Mouse (Mus musculus): Measurements from ENCODE around the gene Mast2. TPM values are rescaled to one million over a fixed set of nuclear protein-coding genes. Genes with fewer than 3 reads are reported as not detected.

Gene Mast2
- 100 to 1,000 TPM in 1 of 2 experiments, 10 to 100 TPM in 1; 96.5 to 104 TPM for total RNA-seq (2021)
- long read RNA-seq, experiment 1, full-length matches to known transcripts = 10 of 77 reads
- long read RNA-seq, experiment 1, partial matches to known transcripts = 18 of 77 reads
- long read RNA-seq, experiment 1, other reads (novel, unspliced or antisense) = 49 of 77 reads
- long read RNA-seq, experiment 2, full-length matches to known transcripts = 13 of 89 reads
- long read RNA-seq, experiment 2, partial matches to known transcripts = 35 of 89 reads
- long read RNA-seq, experiment 2, other reads (novel, unspliced or antisense) = 41 of 89 reads

DNA sequence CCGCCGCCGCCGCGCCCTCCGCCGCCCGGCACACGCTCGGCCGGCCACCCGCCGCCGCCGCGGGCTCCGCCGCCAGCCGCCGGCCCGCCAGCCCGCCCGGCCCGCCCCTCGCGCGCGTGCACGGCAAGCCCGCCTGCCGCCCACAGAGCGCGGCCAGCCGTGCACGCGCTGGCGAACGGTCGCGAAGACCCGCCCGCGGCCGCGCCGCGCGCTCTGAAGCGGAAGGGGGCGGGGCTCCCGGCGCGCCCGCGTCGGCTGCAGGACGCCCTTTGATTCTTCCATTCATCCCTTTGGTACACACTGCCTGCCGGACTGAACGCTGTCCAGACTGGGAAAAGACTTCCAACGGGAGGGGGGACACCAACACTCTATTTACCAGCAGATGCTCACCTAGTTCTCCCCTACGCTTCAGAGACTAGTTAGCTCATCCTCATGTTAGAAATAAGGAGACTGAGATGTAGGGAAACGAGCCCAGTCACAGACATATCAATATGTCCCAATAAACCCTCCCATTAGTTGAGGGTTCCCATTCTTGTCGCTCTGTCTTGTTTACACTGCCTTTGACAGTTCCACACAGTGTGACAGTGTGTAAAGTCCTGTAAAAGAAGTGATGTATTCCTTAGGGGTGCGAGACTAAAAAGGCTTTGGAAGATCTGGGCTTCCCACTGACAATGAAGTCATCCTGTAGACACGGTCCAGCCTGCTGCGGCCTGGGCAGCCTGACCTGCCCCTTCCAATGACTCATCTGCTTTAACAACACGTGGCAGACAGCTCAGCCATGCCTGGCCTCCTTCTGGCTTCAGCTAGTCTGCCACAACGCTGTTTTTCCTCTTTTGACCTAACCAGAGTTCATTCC is at the start of gene Mast2:
Gene Mast2, minus strand, starts transcription at position 58 of the 856 bp plus-strand sequence.
- intact Hi-C loops (cut with DNase I) = loop anchor here (5.0 kb wide), 1 partner anchor 43 kb away; the partner anchor contains the start of gene Ipp
- DNase-seq = peak; percentile 92 to 93

DNA sequence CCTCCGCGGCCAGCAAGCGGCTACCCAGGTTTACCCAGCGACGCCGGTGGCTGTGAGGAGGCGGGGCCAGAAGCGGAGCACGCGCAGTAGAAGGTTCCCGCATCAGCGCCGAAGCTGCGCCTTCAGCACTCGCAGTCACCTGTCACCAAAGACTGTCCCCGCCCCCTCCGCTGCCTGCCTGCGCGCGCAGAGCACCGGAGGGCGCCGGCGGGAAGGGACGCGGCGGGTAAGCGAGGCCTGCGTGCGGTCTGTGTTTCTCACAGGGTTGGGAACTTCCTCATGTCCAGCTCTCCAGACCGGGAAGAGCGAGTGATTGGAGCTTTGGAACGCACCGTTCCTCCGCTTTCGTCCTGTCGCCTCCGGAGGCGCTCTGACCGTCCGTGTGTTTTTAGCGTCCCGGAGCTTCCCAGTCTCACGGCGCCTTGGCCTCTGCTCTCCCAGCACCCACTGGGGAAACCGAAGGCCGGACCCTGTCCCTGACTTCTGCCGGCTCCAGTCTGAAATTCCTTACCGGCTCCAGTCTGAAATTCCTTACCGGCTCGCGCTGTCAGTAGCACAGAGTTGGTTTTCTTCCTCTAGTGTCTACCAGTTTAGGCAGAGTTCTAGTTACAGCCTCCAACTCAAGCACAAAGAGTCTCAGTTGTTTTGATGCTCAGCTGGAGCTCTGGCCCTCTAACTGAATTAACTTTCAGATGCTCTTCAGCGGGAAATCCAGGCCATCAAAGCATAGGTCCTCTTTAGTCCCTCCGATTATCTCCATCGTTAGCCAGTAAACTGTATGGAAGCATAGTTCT is 43.6 kb upstream of the Mast2 start, which contains the start of gene Ipp:
Gene Ipp, plus strand, starts transcription at position 125 of the 794 bp plus-strand sequence.
- peak; percentile 93 to 95 for DNase-seq
- intact Hi-C loops (cut with DNase I) = loop anchor here (5.0 kb wide), 1 partner anchor 45 kb away; the partner anchor contains the start of gene Mast2

DNA sequence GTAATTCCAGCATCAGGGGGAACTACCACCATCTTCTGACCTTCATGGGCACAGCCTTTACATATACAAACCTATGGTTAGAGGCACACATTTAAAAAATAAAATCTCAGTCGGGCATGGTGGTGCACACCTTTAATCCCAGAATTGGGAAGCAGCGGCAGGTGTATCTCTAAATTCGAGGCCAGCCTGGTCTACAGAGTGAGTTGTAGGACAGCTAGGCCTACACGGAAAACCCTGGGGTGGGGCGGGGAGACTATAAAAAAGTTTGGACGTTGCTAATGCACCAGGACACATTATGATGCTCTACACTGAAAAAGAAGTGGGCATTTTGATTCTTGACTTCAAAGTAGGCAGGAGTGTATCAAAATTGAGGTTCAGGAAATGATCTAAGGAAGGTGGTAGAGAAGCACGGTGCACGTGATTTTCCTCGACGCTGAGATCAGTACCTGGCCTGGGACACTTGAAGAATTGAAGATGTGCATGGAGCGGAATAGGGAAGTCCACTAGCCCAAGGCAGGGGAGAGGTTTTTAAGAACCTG is 43.0 kb upstream of the Mast2 start:
- DNase-seq = no peak
- intact Hi-C loops (cut with DNase I) = loop anchor here (5.0 kb wide), 1 partner anchor 45 kb away; the partner anchor contains the start of gene Mast2

DNA sequence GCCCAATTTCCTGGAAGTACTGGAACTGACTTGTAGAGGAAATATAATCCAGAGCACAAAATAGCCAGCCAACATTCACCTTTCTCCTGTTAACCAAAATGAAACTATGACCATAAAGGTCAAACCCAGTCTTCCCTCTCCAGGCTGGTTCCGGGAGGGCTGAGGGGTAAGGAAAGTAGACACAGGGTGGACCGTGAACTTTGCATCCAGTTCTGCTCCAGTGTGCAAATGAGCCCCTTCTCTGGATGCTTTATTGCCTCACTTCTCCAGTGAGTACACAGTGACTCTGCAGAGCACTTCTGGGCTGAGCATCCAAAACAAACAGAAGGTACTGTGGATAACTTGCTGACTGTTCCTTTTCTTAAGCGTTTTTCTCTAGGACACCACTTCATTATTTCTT is 36.0 kb upstream of the Mast2 start:
- DNase-seq = no peak
- intact Hi-C loops (cut with DNase I) = no loop called here

DNA sequence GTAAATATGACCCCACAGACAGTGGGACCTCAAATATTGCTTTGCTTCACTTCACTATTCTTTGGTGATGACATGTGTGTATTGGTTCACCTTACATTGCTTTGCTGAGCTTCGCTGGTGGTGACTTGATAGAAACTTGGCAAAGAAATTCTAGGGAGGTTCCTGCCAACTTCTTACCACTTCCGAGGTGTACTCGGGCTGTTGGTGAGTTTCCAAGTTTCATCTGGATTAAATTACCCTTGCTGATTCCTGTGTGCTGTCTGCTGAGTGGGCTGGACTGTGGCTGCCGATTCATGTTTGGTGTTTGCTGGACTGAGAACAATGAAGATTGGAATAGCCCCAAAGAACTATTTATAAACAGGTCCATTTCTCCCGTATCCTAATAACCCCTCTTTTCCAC is 29.7 kb upstream of the Mast2 start:
- intact Hi-C loops (cut with DNase I) = no loop called here
- no peak for DNase-seq

DNA sequence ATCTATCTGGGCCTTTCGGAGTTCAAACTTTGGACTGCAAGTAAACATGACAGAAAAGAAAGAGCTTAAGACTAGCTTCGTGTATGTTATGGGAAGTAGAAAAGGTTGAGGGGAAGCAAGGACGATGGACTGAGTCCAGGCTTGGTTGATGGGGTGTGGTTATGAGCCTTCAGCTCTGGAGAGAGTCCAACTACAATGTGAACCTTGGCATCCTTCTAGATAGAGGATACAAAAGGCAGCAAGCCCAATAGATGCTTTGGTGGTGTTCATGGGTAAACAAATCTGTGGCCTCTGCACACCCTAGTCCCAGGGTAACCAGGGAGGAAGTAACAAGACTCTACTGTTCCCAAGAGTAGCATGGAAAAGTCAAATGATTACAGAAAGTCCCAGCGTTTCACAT is 28.5 kb upstream of the Mast2 start:
- DNase-seq = peak in 1 of 2 experiments; percentile 12
- intact Hi-C loops (cut with DNase I) = no loop called here

DNA sequence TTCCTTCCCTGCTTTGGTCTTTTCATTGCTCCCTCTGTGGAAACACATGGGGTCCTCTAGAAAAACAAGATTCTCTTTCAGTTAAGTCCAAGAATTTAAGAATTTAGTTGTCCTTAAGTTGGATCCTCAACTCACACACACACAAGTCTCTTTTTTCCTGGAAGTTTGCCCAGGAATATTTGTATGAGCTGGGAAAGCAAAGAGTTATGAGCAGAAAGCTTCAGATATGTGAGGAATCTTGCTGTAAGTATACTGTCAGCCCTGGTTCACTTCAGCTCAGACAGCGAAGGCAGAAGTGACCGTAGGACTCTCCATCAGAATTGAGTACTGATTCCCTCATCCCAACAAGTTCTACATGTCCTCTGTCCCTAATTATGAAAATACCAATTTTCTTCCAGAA is 27.9 kb upstream of the Mast2 start:
- DNase-seq = no peak

DNA sequence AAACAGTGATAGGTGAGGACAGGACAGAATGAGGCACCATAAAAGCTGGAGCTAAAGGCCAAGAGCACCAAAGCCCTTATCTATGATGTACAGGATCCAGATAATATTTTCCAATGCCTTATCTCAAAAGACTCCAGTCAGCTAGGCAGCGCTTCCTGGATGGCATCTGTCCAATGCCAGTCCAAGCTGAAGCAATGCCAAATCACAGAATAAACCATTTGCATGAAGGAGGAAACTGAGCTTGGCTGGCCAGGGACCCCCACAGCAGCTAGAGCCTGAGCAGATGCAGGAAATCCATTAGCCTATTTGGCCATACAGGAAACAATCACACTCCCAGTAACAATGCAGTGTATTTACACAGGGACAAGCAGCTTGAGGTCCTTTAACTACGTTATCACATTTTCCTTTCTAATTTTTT is 27.1 kb upstream of the Mast2 start:
- intact Hi-C loops (cut with DNase I) = no loop called here
- DNase-seq = peak; percentile 26 to 41

More for the DNA sequence above, 27.9 kb upstream of the Mast2 start:
- intact Hi-C loops (cut with DNase I) = no loop called here

DNA sequence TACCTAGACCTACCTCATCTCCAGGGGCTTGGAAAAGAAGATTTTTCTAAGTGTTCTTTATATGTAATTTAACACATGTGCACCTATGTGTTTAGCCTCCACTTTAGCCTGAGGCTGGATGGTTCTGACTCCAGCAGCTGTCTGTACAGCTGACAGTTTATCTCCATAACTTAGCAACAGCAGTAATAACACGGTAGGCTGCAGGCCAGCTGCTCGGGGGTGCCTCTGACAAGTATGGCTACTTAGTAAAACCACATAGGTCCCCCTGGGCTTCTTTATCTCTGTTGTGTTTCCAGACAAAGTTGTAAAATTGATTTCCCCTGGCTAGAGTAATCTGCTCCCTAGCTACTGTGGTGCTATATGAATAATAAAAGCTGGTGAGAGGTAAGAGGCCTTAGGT is 19.5 kb upstream of the Mast2 start:
- intact Hi-C loops (cut with DNase I) = no loop called here
- peak; percentile 40 to 58 for DNase-seq

DNA sequence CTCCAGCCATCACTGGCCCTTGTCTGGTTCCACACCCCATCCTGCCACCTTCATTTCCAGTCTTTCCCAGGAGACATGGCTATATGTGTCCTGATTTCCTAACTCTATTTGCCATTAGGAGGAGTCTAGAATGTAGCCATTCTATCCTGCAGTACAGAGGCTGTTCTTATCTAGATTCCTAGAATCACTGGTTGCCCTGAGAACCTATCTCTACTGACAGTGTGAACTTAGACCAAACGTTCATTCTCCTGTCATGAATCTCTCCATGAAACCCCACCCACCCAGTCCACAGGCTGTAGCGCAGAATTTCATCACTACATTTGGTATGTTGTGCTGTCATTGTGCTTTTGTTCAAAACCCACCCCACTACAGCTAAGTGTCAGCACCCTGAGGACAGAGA is 17.3 kb upstream of the Mast2 start:
- intact Hi-C loops (cut with DNase I) = no loop called here
- DNase-seq = no peak

DNA sequence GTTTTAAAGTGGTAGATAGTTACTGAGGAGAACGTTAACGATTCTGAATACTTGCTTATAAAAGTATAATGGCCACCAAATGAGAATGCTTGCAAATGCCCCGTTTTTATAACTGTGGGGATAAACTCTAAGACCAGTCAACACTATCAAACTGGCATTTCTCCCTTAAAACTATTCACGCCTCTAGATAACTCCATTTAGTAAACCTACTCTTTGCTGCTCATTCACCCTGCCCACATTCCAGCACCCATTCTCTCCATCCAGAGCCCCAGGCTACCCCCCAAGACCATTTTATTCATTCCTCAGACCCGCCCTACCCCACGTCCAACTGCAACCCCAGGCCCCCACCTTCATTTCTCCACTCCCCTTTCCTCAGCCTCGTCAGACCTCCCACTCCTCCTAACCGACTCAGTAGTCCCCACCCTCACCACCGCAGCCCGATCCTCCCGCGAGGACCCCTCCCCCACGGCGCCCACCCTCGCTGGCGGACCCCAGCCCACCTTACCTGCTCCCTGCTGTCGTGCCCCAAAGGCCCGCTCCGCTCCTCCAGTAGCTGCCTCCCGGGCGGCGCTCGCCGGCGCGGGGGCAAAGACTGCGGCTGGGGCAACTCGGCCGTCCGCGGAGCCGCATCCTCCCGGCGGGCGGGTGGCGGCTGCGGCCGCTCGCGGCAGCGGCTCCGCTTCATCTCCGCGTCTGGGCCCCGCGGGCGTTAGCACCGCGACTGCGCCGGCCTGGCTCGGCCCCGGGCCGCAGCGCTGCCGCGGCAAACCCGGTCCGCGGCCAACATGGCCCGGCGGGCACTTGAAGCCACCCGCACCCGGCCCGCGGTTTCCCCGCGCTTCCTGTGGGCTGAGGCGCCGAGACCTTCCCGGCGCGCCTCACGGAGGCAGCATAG is 505 bp downstream of the Mast2 start:
- peak in 1 of 2 experiments; percentile 50 for DNase-seq
- intact Hi-C loops (cut with DNase I) = loop anchor here (5.0 kb wide), 1 partner anchor 44 kb away; the partner anchor contains the start of gene Ipp

DNA sequence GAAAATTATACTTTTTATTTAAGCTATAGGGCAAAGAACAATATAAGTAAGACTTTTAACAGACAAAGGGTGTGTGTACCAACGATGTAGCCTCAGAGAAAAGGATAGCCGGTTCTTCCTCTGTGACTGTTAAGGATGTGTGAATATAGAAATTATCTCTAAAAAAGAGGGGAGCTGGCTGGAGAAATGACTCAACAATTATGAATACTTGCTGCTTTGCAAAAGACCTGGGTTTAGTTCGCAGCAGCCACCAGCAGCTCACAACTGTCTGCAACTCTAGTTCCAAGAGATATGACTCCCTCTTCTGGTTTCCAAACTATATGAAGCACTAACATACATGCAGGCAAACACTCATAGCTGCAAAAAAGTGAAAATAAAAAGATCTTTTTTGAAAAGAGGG is 2.0 kb downstream of the Mast2 start:
- intact Hi-C loops (cut with DNase I) = loop anchor here (5.0 kb wide), 1 partner anchor 45 kb away; the partner anchor contains the start of gene Ipp
- DNase-seq = no peak

DNA sequence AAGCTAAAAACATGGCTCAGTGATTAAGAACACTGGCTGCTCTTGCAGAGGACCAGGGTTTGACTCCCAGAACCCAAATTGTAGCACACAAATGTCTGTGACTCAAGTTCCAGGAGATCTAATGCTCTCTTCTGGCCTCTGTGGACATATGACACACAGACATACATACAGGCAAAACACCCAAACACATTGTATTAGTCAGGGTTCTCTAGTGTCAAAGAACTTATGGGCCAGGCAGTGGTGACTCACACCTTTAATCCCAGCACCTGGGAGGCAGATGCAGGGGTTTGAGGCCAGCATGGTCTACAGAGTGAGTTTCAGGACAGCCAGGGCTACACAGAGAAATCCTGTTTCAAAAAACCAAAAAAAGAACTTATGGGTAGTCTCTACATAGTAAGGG is 12.4 kb downstream of the Mast2 start:
- intact Hi-C loops (cut with DNase I) = no loop called here
- no peak for DNase-seq

DNA sequence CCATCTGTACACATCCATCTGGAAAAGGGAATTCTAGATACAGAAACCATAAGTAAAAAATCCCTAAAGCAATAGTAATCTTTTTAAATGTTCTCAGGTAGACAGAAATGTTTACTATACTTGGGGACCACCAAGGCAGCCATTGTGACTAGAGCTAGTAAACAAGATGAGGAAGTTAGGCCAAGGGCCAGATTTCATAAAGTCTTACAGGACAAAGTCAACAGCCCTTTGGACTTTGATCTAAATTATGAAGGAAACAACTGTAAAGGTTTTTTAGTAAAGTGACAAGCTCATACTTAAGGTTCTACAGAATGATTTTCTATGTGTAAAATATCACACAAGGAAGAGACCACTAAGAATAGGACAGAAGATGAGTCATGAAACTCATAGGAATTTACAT is 14.0 kb downstream of the Mast2 start:
- DNase-seq = no peak
- intact Hi-C loops (cut with DNase I) = loop anchor here (5.0 to 10.0 kb wide), 2 partner anchors 108 to 285 kb away; partner anchors contain the start of gene Tspan1

DNA sequence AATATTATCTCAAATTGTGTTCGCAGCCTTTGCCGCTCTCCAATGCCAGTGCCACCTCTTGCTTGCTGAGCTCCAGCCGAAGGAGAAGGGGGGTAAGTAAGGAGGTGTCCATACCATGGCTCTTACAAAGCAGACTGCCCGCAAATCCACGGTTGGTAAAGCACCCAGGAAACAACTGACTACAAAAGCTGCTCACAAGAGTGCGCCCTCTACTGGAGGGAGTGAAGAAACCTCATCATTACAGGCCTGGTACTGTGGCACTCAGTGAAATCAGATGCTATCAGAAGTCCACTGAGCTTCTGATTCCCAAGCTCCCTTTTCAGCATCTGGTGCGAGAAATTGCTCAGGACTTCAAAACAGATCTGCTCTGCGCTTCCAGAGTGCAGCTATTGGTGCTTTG is 15.3 kb downstream of the Mast2 start:
- intact Hi-C loops (cut with DNase I) = loop anchor here (5.0 to 10.0 kb wide), 2 partner anchors 106 to 284 kb away; partner anchors contain the start of gene Tspan1
- peak; percentile 60 to 75 for DNase-seq

DNA sequence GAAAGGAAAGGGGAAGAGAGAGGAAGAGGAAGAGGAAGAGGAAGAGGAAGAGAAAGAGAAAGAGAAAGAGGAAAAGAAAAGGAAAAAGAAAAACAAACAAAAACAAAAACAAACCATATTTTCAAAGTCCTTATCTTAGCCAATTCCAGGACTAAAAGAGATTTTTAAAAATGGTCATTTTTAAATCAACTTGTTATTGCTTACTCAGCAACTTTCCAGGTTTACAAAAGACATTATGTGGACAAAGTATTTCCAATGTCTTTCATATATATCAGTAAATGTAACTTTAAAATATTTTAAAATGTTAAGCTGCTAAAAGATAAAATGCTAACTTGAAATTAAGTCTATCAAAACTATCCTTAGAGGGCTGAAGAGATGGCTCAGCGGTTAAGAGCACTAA is 24.6 kb downstream of the Mast2 start:
- intact Hi-C loops (cut with DNase I) = no loop called here
- no peak for DNase-seq

DNA sequence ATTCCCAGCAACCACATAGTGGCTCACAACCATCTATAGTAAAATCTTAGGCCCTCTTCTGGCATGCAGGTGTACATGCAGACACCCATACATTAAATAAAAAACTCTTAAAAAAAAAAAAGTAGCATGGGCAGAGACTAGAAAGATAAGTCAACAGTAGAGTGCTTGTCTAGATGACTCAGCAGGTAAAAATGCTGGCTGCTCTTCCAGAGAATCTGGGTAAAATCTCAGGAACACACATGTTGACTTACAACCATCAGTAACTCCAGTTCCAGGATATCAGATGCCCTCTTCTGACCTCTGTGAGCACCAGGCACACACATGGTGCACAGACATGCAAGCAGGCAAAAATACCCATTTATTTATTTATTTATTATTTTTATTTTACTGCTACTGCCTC is 25.4 kb downstream of the Mast2 start:
- DNase-seq = no peak

DNA sequence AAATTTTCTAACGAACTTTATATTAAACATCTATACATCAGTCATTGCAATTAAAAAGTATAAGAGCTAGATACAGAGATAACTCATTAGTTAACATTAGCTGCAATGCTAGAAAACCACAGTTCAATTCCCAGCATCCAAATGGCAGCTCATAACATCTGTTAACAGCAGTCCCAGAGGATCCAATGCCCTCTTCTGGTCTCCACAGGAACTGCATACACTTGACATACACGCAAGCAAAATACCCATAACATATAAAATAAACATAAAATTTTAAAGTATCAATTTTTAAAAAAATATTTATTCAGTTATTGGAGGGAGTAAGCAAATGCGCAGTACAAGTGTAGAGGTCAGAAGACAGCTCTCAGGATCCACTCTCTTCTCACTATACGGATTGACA is 28.4 kb downstream of the Mast2 start:
- no peak for DNase-seq
- intact Hi-C loops (cut with DNase I) = no loop called here

More for the DNA sequence above, 25.4 kb downstream of the Mast2 start:
- intact Hi-C loops (cut with DNase I) = no loop called here

DNA sequence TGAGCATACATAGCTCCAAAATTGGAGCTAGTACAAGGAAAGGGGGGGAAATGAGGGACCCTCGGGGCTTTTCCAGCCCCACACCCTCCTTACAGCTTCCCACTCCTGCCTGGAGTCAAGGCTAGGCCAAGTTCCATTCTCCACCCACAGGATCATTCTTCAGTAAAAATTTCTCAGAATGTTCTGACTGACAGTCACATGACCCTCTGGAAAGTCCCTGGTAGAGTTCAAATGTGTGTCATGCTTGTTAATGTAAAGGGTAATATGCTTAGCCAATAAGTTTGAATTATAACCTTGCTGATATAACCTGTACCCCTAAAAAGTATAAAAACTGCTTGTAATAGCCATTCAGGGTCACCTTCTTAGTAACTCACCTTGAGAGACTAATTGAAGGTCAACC is 41.8 kb downstream of the Mast2 start:
- no peak for DNase-seq
- intact Hi-C loops (cut with DNase I) = no loop called here

All from heart, postnatal 14 days (tissue).